Mouse (Mus musculus) brain, embryonic 14.5 days (tissue): ENCODE data around the gene Napsa.

Experiments
- CTCF ChIP-seq: fragments of 200-500 bp; IDR thresholded peaks from 2 replicates; pipeline ENCODE4 v1.5.1; 2012; ENCODE audit warnings: inconsistent platforms, mild to moderate bottlenecking, moderate library complexity, borderline replicate concordance; ENCODE audit not compliant: insufficient read depth, insufficient read length; ENCODE audit errors: extremely low read depth
- POLR2A ChIP-seq: fragments of 200-500 bp; IDR thresholded peaks from 2 replicates; pipeline ENCODE4 v1.6.1; 2012; ENCODE audit warnings: mild to moderate bottlenecking, inconsistent platforms, borderline replicate concordance; ENCODE audit not compliant: poor library complexity, insufficient read depth, insufficient read length, severe bottlenecking; ENCODE audit errors: extremely low read depth

DNA sequence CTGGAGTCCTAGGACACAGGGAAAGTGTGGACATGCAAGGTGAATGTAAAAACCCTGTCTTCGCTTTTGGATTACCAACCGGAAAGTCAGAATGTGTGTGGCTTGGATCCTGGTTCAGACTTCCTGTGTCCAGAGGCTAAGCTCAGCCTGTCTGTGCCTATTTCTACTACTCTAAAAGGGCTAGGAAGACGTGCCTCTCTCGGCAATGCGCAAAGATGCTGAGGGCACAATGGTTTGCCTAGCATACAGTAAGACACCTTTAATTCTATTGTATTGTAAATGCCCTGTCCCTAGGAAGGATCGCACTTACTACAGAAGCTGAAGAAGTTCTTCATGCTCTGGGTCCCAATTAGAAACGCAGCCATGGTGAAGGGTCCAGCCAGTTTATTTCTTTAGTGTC is 33.3 kb downstream of the Napsa start:
- TF ChIP-seq CTCF (no peak), POLR2A (no peak)
